Mouse (Mus musculus) hindbrain, embryonic 15.5 days (tissue): ENCODE measurements around the gene Zfhx2. TPM values are rescaled to one million over a fixed set of nuclear protein-coding genes. Genes with fewer than 3 reads are reported as not detected.

Experiments used
- ATAC-seq: fragments of 200-750 bp; cut with Nextera tagmentation; 2 replicates; pipeline ENCODE4 v1.8.0; 2017; ENCODE audit warnings: low read depth, moderate number of reproducible peaks, moderate TSS enrichment; ENCODE audit not compliant: low FRiP score
- H3K27ac ChIP-seq: fragments of 300-500 bp; sonication (generic); replicated peaks from 2 replicates; pipeline ENCODE4 v1.5.1; 2015; ENCODE audit warnings: mild to moderate bottlenecking, inconsistent platforms
- H3K27me3 ChIP-seq: fragments of 300-500 bp; sonication (generic); 2 replicates; pipeline ENCODE4 v1.6.1; 2015; ENCODE audit warnings: control low read depth, inconsistent platforms
- H3K36me3 ChIP-seq: fragments of 300-500 bp; sonication (generic); 2 replicates; pipeline ENCODE4 v1.6.1; 2015; ENCODE audit warnings: control low read depth, inconsistent platforms
- H3K4me1 ChIP-seq: fragments of 300-500 bp; sonication (generic); replicated peaks from 2 replicates; pipeline ENCODE4 v1.6.1; 2015; ENCODE audit warnings: control low read depth, inconsistent platforms
- H3K4me2 ChIP-seq: fragments of 300-500 bp; sonication (generic); 2 replicates; pipeline ENCODE4 v1.6.1; 2015; ENCODE audit warnings: moderate library complexity, mild to moderate bottlenecking, inconsistent platforms
- H3K4me3 ChIP-seq: fragments of 300-500 bp; sonication (generic); 2 replicates; pipeline ENCODE4 v1.5.1; 2015; ENCODE audit warnings: mild to moderate bottlenecking, inconsistent platforms
- H3K9ac ChIP-seq: fragments of 300-500 bp; sonication (generic); 2 replicates; pipeline ENCODE4 v1.6.1; 2015; ENCODE audit warnings: inconsistent platforms
- H3K9me3 ChIP-seq: fragments of 300-500 bp; sonication (generic); 2 replicates; pipeline ENCODE4 v1.6.1; 2016; ENCODE audit warnings: control low read depth, inconsistent platforms
- WGBS: fragments of 180-500 bp; shearing (Covaris S2); methylation state at CpG from one replicate; pipeline ENCODE4 v1.1.7; 2015; 5-methylcytosine and 5-hydroxymethylcytosine counted together
- polyA plus RNA-seq: library from polyadenylated mRNA; unstranded; fragments of >200 nt; fragmentation: Nextera tagmentation; extraction: Ambion mirVana; gene quantifications from 2 replicates; pipeline ENCODE4 v1.2.1, GENCODE M21; 2015

The Zfhx2 gene
- polyA plus RNA-seq, 1 experiment from 2014 or later: 24.9 TPM

- Histone ChIP-seq H3K27ac (no peak overlapping the region), H3K4me3 (no peak overlapping the region), H3K27me3 (no peaks in the 10 kb centered on the region), H3K4me1 (peaks cover 42% of the 10 kb centered on the region), H3K9me3 (no peaks in the 10 kb centered on the region), H3K4me2 (no peak overlapping the region), H3K9ac (no peak overlapping the region), H3K36me3 (peaks cover 39% of the 10 kb centered on the region)
- no peak for ATAC-seq
- WGBS: 92% methylated on average over 12 of the region's 12 CpGs
Measured at GRCm38 (mm10) chr14:55074416-55074815, 17.7 kb downstream of the Zfhx2 start.

GRCm38 (mm10) chr14:55071756-55072155 is 20.4 kb downstream of the Zfhx2 start:
- Histone ChIP-seq H3K9me3 (no peaks in the 10 kb centered on the region), H3K4me2 (no peak overlapping the region), H3K27me3 (no peaks in the 10 kb centered on the region), H3K36me3 (peaks cover 57% of the 10 kb centered on the region), H3K27ac (0 out of 2 replicates have a peak overlapping the region, but pooled peaks have one; percentile 9), H3K4me1 (peaks cover 15% of the 10 kb centered on the region; the same call in 1 of the 2 replicates), H3K9ac (no peak overlapping the region), H3K4me3 (no peak overlapping the region)
- 26% methylated on average over 19 of the region's 19 CpGs for WGBS
- no peak for ATAC-seq

- no peak overlapping the region for H3K27ac ChIP-seq
- H3K36me3 ChIP-seq: peaks cover 51% of the 10 kb centered on the region
- no peaks in the 10 kb centered on the region for H3K9me3 ChIP-seq
- no peak overlapping the region for H3K9ac ChIP-seq
- no peak for ATAC-seq
- WGBS: 93% methylated on average over 8 of the region's 8 CpGs
- no peaks in the 10 kb centered on the region for H3K27me3 ChIP-seq
- H3K4me1 ChIP-seq: peaks cover 23% of the 10 kb centered on the region
- H3K4me3 ChIP-seq: no peak overlapping the region
- H3K4me2 ChIP-seq: no peak overlapping the region
Measured at GRCm38 (mm10) chr14:55066042-55066441, 26.1 kb downstream of the Zfhx2 start.

- no peaks in the 10 kb centered on the region for H3K27me3 ChIP-seq
- no peak overlapping the region for H3K9ac ChIP-seq
- no peak overlapping the region for H3K4me3 ChIP-seq
- WGBS: 89% methylated on average over 13 of the region's 13 CpGs
- H3K36me3 ChIP-seq: peaks cover 51% of the 10 kb centered on the region
- H3K27ac ChIP-seq: no peak overlapping the region
- peaks cover 29% of the 10 kb centered on the region for H3K4me1 ChIP-seq
- ATAC-seq: no peak
- H3K4me2 ChIP-seq: no peak overlapping the region
- no peaks in the 10 kb centered on the region for H3K9me3 ChIP-seq
Measured at GRCm38 (mm10) chr14:55065391-55065790, 26.7 kb downstream of the Zfhx2 start.

- WGBS: 80% methylated on average over 35 of the region's 35 CpGs
- Histone ChIP-seq H3K4me3 (no peak overlapping the region), H3K9me3 (no peaks in the 10 kb centered on the region), H3K4me2 (no peak overlapping the region), H3K36me3 (peaks cover 45% of the 10 kb centered on the region), H3K4me1 (peaks cover 34% of the 10 kb centered on the region), H3K27me3 (no peaks in the 10 kb centered on the region), H3K27ac (no peak overlapping the region), H3K9ac (no peak overlapping the region)
- ATAC-seq: no peak
Measured at GRCm38 (mm10) chr14:55064481-55065370, 27.4 kb downstream of the Zfhx2 start.

- Histone ChIP-seq H3K4me2 (no peak overlapping the region), H3K4me3 (no peak overlapping the region), H3K27me3 (no peaks in the 10 kb centered on the region), H3K4me1 (peaks cover 44% of the 10 kb centered on the region), H3K9ac (no peak overlapping the region), H3K36me3 (peaks cover 35% of the 10 kb centered on the region), H3K9me3 (no peaks in the 10 kb centered on the region), H3K27ac (no peak overlapping the region)
- 86% methylated on average over 22 of the region's 22 CpGs for WGBS
- ATAC-seq: no peak
Measured at GRCm38 (mm10) chr14:55063581-55064381, 28.3 kb downstream of the Zfhx2 start.

- no peak for ATAC-seq
- no peak overlapping the region; the same call in 1 of the 2 replicates for H3K9ac ChIP-seq
Measured at GRCm38 (mm10) chr14:55063117-55063516, 29.0 kb downstream of the Zfhx2 start.

GRCm38 (mm10) chr14:55062626-55063025 is 29.5 kb downstream of the Zfhx2 start:
- Histone ChIP-seq H3K4me3 (no peak overlapping the region), H3K4me2 (peak overlapping the region; percentile 31), H3K27me3 (no peaks in the 10 kb centered on the region), H3K27ac (peak overlapping the region; percentile 60), H3K9ac (no peak overlapping the region; the same call in 1 of the 2 replicates), H3K9me3 (no peaks in the 10 kb centered on the region), H3K4me1 (peaks cover 55% of the 10 kb centered on the region), H3K36me3 (peaks cover 25% of the 10 kb centered on the region)
- 28% methylated on average over 17 of the region's 17 CpGs for WGBS
- peak; percentile 45; the same call in 1 of the 2 replicates for ATAC-seq

More at GRCm38 (mm10) chr14:55063117-55063516, 29.0 kb downstream of the Zfhx2 start:
- Histone ChIP-seq H3K36me3 (peaks cover 29% of the 10 kb centered on the region), H3K4me1 (peaks cover 50% of the 10 kb centered on the region), H3K4me2 (peak overlapping the region; percentile 31; the same call in 1 of the 2 replicates), H3K4me3 (no peak overlapping the region), H3K27me3 (no peaks in the 10 kb centered on the region), H3K27ac (peak overlapping the region; percentile 60), H3K9me3 (no peaks in the 10 kb centered on the region)
- 84% methylated on average over 5 of the region's 5 CpGs for WGBS

- Histone ChIP-seq H3K27me3 (no peaks in the 10 kb centered on the region), H3K9me3 (no peaks in the 10 kb centered on the region), H3K4me1 (peaks cover 63% of the 10 kb centered on the region), H3K4me3 (no peak overlapping the region), H3K4me2 (no peak overlapping the region), H3K27ac (peak overlapping the region; percentile 3; the same call in 1 of the 2 replicates), H3K9ac (no peak overlapping the region), H3K36me3 (peaks cover 24% of the 10 kb centered on the region)
- ATAC-seq: no peak
- 50% methylated on average over 7 of the region's 7 CpGs for WGBS
Measured at GRCm38 (mm10) chr14:55061845-55062244, 30.3 kb downstream of the Zfhx2 start.

- peak overlapping the region; percentile 1; the same call in 1 of the 2 replicates for H3K27ac ChIP-seq
- H3K9ac ChIP-seq: no peak overlapping the region
- peaks cover 80% of the 10 kb centered on the region for H3K4me1 ChIP-seq
- peak overlapping the region; percentile 14; the same call in 1 of the 2 replicates for H3K4me2 ChIP-seq
- H3K27me3 ChIP-seq: no peaks in the 10 kb centered on the region
- ATAC-seq: no peak
- H3K4me3 ChIP-seq: no peak overlapping the region
- peaks cover 5% of the 10 kb centered on the region; the same call in 1 of the 2 replicates for H3K36me3 ChIP-seq
- 62% methylated on average over 5 of the region's 5 CpGs for WGBS
- H3K9me3 ChIP-seq: no peaks in the 10 kb centered on the region
Measured at GRCm38 (mm10) chr14:55059931-55060330, 32.2 kb downstream of the Zfhx2 start.

GRCm38 (mm10) chr14:55059009-55059408 is 33.1 kb downstream of the Zfhx2 start:
- Histone ChIP-seq H3K4me3 (no peak overlapping the region), H3K4me2 (peak overlapping the region; percentile 58), H3K9me3 (no peaks in the 10 kb centered on the region), H3K27ac (no peak overlapping the region), H3K4me1 (peaks cover 89% of the 10 kb centered on the region), H3K27me3 (no peaks in the 10 kb centered on the region), H3K9ac (no peak overlapping the region), H3K36me3 (no peaks in the 10 kb centered on the region; the same call in 1 of the 2 replicates)
- 95% methylated on average over 1 of the region's 1 CpGs for WGBS
- ATAC-seq: no peak
